Mouse (Mus musculus): Measurements from ENCODE around the gene Defb5. TPM values are rescaled to one million over a fixed set of nuclear protein-coding genes. Genes with fewer than 3 reads are reported as not detected.

Gene Defb5
- polyA plus RNA-seq (2012; rRNA removed) = not detected in 2 replicates

GRCm38 (mm10) chr8:19247280-19247679 is at the start of gene Defb5:
Gene Defb5 (plus strand): TSS chr8:19247580.

GRCm38 (mm10) chr8:19225161-19225560 is 22.2 kb upstream of the Defb5 start, which contains the start of gene Defb6:
Gene Defb6 (plus strand): TSS chr8:19225478.

GRCm38 (mm10) chr8:19239616-19240015 is 7.8 kb upstream of the Defb5 start, which contains the start of gene Defb46:
Gene Defb46 (plus strand): TSS chr8:19239916.

GRCm38 (mm10) chr8:19293060-19293459 is 45.7 kb downstream of the Defb5 start, which contains the start of gene Defb3:
Gene Defb3 (plus strand): TSS chr8:19293360.

Other genes with a start within 250 kb of the Defb5 start
- not detected in 2 replicates for gene Defb38, start 221.0 kb upstream of the Defb5 start, polyA plus RNA-seq (2012; rRNA removed)
- not detected in 2 replicates for gene Defb39, start 182.8 kb upstream of the Defb5 start, polyA plus RNA-seq (2012; rRNA removed)
- not detected in 2 replicates for gene Defb12, start 132.7 kb upstream of the Defb5 start, polyA plus RNA-seq (2012; rRNA removed)
- not detected in 2 replicates for gene Defb34, start 123.8 kb upstream of the Defb5 start, polyA plus RNA-seq (2012; rRNA removed)
- not detected in 2 replicates for gene Gm45826, start 106.8 kb upstream of the Defb5 start, polyA plus RNA-seq (2012; rRNA removed)
- not detected in 2 replicates for gene Defb14, start 53.2 kb upstream of the Defb5 start, polyA plus RNA-seq (2012; rRNA removed)
- not detected in 2 replicates for gene Defb4, start 48.9 kb upstream of the Defb5 start, polyA plus RNA-seq (2012; rRNA removed)
- gene Defb6, start 22.1 kb upstream of the Defb5 start, polyA plus RNA-seq (2012; rRNA removed) = not detected in 2 replicates
- gene Defb46, start 7.7 kb upstream of the Defb5 start, polyA plus RNA-seq (2012; rRNA removed) = not detected in 2 replicates
- not detected in 2 replicates for gene Defb3, start 45.8 kb downstream of the Defb5 start, polyA plus RNA-seq (2012; rRNA removed)
- not detected in 2 replicates for gene Defb8, start 200.0 kb downstream of the Defb5 start, polyA plus RNA-seq (2012; rRNA removed)
- not detected in 2 replicates for gene Defb7, start 247.5 kb downstream of the Defb5 start, polyA plus RNA-seq (2012; rRNA removed)

Data from ovary, adult 2 months (tissue).